Mouse (Mus musculus): ENCODE measurements at regions not wholly inside any gene's neighbourhood (a gene's known extent, or its start where the extent isn't known, plus 50 kb on each side); places are given as distances from the start of the nearest gene placed in this dataset.

DNA sequence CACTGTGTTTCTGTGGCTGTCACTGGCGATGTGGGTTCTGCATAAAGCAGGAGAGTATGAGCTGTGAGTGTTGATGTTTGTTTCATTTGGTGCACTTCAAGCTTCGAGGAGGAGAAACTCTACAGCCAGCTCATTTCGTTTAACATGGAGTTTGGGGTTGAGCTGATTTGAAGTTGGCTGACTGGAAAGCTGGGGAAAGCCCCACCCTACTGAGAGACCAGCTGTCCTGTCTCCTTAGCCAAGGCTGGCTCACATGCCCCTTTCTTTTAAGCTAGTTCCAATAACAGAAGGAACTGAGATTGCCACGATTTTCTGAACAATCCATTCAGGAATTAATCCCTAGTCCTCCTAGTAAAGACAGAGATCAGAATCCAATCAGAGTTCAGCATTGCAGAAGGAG lies 157.6 kb upstream of the Cox10 start:
- DNase-seq: no peak
- intact Hi-C loops (cut with DNase I): no loop called here

DNA sequence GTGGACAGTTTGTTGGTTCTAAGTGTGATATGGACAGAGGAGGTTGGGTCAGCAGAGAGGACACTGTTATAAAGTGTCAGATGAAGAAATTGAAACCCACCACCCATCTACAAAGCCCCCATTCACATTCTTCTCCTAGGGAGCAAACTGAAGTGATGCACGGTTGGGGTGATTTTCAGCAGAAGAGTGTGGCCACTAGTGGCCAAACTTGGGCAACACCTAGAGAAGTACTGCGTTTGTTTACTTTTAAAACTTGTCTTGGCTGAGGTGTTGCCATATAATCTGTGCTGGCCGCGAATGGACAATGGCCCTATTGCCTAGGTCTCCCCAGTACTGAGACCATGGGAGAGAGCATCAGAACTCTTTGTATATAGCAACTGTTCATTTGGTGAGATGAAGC lies 150.8 kb upstream of the Cox10 start:
- intact Hi-C loops (cut with DNase I): no loop called here
- no peak for DNase-seq

DNA sequence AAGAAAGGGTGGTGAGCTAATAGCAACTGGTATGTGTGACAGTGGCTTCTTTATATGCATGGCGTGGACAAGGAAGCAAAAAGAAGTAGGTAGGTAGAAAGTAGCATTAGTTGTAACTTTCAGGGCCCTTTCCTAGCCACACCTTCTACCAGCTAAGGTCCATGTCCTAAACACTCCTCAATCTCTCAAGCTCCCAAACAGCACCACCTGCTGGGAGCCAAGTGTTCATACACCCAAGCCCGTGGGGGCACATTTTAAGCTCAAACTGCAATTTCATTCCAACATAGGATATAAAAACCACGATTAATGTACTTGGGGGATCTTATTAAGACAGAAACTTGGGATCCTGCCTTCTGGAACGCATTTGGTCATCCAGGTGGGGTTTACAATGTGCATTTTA lies 141.6 kb upstream of the Cox10 start:
- intact Hi-C loops (cut with DNase I): loop anchor here (5.0 kb wide), 1 partner anchor 294 kb away; no protein-coding TSS in a partner anchor
- DNase-seq: no peak

DNA sequence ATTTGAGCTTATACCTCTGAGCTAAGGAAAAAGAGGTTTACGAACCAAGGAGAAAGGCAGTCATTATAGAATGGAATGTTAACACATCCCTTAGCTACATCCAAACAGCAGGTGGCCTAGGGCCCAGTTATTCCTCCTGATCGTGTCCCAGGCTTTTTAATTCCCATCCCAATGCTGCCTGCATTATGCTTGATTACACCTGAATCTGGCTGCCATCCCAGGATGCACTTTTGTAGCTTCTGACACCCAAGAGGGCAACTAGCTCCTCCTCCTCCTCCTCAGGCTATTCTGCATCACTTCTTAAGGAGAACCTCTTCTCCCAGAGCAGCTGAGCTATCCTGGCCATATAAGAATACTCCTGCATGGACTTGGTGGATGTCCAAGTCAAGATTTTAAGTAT lies 137.9 kb upstream of the Cox10 start:
- intact Hi-C loops (cut with DNase I): no loop called here
- no peak for DNase-seq

DNA sequence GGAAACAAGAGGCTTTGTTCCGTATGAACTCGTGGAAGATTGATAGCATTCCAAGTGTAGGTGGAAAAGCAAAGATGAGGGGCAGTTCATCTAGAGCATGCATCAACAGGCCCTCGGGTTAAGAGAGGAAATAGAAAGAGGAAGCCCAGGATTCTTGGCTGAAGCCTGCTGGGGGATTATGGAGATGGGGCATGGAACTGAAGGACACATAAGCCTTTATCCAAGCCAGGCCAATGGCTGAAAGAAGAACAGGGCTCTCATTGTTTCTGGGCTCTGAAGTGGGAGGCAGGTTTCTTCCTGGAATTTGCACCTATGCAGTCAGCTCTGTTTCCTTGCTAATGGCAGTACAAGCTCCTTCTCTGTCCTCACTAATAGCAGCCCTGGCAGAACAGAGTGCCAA lies 131.6 kb upstream of the Cox10 start:
- DNase-seq: no peak
- intact Hi-C loops (cut with DNase I): no loop called here

DNA sequence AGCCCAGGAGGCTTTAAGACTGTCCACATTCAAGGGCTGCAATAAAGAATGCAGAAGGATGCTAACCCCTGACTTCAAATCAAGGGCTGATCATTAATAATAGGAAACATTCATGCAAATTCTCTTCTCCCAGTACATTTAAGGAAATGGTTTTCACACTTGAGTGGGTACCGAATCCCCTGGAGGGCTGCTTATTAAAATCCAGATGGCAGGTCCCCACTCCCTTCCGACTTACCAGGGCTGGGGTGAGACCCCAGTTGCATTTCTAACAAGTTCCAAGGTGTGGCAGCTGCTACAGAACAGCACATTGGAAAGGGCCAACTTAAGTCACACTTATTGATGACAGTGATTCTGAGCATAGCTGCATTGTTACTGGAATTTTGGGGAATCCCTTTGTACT lies 129.0 kb upstream of the Cox10 start:
- intact Hi-C loops (cut with DNase I): no loop called here
- no peak for DNase-seq

DNA sequence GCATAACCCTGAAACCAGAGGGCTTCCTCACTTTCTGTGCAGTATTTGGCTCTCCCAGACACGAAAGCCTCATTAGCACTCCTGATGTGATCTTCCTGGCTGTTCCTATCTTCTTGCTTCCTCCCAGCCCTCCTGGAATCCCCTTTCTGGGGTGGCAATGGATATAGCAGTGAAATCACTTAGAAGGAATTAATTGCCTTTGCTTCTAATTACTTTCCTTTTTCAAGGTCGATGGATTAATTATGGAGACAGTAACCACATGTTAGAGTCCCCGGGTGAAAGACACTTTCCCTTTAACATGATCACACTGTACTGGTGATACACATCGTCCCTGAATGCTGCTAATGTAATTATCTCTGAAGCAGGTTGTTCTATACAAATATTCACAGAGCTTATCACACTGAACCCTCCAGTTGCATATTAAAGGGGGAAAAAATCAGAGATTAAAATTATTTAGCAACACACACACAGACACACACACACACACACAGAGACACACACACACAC lies 128.1 kb upstream of the Cox10 start:
- intact Hi-C loops (cut with DNase I): no loop called here
- DNase-seq: no peak

DNA sequence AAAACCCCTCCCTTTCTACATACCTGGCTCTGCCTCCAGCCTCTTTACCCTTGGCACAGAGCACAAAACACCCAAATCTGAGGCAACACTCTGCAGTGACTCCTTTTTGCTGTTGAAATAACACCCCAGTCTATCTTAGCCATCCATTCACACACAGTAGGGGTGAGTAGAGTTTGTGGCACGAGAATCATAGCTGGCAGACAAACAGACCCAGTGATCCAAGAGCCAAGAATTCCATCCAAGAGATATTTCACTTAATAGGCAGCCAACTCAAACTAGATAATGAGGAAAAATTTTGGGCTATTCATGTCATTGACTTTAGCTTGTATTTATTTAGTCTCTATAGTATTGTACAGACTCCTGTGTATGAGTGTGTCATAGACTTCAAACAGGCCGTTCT lies 126.9 kb upstream of the Cox10 start:
- DNase-seq: no peak
- intact Hi-C loops (cut with DNase I): no loop called here

DNA sequence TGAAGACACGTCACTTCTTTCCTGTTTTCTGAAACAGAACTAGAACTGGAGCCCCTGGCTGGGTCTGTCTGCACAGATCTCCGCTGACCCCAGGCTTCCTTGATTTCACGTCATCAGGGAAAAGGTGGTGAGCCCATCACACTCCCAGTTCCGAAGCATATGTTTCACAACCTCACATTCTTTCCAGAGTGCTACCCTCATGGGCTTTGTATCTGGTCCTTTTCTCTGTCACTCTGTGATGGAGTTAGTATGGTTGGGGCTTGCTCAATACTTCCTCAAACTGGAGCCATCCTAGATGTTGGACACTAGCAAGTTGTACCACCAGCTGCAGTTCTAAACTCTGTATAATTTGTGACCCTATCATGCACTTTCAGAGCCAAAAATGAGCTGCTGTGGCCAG lies 125.8 kb upstream of the Cox10 start:
- DNase-seq: no peak
- intact Hi-C loops (cut with DNase I): no loop called here

DNA sequence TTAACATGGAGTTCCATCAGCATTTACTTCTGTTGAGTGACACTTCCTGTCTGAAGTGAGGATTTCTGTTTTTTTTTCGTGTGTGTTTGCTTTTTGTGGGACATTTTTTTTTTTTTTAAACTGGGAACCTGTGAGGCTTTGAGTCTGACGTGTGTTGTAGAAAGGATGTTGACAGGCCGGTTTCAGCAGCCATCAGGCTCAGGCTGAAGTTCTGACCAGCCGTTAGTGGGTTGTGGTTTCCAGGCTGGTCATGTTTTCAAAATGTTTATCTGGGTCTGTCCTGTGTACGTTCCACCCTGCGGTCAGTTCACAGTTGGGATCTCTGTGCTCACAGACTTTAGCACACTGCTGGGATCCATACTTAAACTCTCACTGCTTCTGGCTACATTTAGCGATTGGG lies 125.0 kb upstream of the Cox10 start:
- intact Hi-C loops (cut with DNase I): no loop called here

DNA sequence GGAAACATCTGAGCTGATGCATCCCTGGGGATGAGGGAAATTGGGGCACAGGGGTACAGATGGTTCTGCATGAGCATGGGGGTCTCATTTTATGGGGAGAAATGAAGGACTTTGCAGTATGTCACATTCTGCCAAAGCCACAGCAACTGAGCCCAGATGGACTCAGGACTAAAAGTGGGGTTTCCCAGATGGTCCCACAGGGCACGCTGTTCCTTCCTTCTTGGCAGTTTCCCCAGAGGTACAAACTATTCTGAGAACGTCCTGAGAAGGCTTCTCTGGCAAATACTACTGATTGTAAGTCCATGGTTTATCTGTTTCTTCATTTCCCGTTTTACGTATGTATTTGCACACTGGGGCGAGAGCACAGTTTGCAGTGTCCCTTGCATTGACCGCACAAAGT lies 121.6 kb upstream of the Cox10 start:
- intact Hi-C loops (cut with DNase I): no loop called here
- DNase-seq: no peak

More for the DNA sequence above, 125.0 kb upstream of the Cox10 start:
- no peak for DNase-seq

DNA sequence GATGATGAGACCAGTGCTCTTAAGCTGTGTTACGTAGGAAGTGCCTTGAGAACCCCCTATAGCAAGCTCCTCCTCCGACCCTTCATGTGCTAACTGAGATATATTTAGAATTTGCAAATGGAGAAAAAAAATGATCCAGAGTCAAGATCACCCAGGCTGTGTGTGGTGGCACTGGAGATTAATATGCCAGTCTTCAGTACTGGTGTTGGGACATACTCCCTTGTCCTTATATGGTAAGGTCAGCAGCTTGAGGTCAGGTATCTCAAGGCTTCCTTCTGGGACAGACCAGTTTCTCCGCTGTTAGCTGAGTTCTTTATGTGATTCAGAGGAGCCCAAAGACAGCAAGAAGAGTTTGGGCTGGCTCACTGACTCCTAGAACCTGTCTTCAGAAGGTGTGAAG lies 116.0 kb upstream of the Cox10 start:
- intact Hi-C loops (cut with DNase I): no loop called here
- no peak for DNase-seq

DNA sequence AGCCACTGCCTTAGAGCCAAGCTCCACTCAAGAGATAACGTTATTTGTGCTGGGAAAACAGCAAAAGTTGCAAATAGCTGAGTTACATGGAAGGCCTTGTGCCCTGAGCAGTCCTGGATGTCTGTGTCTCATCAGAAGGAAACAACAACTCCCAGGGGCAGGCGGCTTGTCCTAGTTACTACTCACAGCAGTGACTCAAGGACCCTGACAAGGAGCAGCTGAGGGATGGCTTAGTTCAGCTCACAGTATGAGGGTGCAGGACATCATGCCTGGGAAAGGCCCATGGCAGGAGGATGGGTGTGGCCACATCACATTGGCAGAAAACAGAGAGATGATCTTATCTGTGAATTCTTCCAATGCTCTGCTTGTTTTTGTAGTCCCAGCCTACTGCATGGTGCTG lies 109.4 kb upstream of the Cox10 start:
- intact Hi-C loops (cut with DNase I): no loop called here

DNA sequence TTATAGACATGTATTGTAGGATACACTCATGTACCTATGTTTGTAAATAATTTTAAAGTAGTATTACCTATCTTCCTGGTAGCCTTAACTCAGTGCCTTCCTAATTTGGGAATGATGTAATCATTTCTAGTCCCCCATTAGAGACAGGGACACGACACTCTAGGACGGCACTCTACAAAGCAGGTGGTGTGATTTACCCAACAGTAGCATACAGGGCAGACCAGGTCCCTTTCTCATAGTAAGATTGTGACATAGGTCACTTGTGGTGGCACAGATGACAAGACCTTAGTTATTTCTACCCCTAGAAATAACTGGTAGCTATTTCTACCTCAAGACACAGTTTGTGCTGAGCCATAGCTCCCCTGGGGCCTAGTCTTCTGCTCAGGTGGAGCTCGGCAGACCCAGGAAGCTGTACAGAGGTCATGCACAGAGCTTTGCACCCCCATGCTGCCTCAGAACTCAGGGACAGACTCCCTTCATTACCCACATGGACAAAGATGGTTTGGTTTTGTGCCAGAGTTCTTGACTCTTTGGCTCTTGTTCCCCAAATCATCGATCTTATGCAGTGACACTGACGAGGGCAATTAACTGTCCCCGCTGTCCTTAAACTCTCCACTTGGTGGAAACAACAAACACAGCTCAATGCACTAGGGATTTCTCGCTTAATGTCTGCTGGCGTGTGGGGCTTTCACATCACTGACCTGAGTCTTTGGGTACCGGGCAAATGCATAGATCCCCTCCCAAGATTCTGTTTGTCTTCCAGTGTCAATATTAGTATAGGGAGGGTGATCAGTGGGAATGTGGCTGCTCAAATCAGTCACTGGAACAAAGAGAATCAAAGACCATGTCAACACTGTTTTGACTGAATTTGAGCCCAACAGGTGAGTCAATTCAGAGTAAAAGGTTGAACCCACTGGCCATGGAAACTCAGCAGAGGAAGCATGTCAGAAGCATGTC lies 108.5 kb upstream of the Cox10 start:
- DNase-seq: no peak
- intact Hi-C loops (cut with DNase I): no loop called here

More for the DNA sequence above, 109.4 kb upstream of the Cox10 start:
- no peak for DNase-seq

DNA sequence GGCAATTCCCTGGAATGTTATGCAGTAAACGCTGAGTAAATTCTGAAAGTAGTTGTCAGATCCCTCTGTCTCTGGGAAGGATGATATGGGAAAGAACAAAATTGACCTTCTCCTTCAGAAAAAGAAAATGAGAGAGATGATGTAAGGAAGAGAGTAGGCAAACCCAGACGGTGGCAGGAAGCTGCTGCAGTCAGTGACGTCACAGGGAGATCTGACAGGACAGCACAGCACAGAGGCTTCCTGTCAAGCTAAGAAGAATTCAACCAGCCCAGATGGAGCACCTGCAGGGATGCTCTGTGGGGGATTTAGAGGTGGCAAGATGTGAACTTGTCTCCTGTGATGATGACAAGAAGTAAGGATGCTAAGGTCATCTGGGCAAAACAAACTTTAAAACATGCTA lies 107.7 kb upstream of the Cox10 start:
- intact Hi-C loops (cut with DNase I): no loop called here
- no peak for DNase-seq

DNA sequence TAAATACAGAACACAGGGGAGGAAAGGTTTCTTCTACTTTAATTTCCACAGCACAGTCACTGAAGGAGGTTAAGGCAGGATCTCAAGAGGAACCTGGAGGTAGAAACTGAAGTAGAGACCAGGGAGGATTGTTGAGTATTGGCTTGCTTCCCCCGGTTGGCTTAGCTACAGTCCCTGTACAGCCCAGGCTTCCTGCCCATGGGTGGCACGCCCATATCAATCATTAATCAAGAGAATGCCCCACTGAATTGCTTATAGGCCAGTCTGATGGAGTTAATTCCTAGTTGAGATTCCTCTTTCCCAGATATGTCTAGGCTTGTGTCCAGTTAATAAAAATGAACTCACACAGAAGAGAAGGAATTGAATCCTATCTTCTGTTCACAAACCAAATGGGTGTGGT lies 107.3 kb upstream of the Cox10 start:
- no peak for DNase-seq
- intact Hi-C loops (cut with DNase I): no loop called here

DNA sequence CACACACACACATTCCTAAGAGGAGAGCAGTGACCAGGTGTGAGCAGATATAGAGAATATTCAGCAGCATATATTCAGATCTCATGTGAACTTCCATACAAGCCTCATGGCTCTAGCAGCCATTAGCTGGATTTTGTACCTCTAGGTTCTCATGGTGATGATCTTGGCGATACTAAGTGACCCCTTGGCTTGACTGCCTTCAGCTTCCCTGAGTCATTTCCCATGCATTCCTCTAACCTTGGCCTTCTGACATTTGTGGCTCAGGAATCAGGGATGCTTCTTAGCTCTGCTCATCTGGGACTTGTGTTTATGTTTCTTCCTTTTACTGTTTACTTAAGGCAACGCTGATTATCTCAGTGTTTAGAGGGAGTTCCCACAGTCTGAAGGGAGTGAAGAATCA lies 100.8 kb upstream of the Cox10 start:
- DNase-seq: no peak
- intact Hi-C loops (cut with DNase I): no loop called here

DNA sequence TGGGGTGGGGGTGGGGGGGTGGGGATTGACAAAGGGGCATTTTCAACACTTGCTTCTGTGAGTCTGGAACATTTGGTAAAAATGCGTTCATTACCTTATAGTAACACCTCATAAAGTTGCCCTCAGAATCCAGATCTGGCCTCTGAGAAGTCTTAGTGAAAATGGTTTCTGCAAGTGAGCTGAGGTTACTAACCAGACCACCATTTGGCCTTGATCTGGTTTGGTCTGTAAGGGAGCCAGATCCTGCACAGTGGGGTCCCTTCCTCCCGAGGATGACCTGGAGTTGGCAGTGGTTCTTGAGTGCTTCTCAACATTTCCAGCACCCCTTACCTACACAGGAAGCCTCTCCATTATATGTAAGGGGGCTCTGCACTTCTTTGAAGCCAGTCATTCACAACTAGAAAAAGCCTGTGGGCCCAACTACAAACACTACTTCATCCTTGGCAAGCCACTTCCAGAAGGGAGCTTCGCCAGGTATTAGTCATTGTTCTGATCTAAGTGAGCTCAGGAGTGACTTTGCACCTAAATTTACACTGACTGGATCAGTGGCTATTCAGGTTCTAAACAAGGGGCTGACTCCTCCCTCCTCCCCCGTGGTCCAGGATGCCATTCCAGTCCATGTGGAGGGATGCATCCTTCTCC lies 94.3 kb upstream of the Cox10 start:
- intact Hi-C loops (cut with DNase I): no loop called here
- no peak for DNase-seq

DNA sequence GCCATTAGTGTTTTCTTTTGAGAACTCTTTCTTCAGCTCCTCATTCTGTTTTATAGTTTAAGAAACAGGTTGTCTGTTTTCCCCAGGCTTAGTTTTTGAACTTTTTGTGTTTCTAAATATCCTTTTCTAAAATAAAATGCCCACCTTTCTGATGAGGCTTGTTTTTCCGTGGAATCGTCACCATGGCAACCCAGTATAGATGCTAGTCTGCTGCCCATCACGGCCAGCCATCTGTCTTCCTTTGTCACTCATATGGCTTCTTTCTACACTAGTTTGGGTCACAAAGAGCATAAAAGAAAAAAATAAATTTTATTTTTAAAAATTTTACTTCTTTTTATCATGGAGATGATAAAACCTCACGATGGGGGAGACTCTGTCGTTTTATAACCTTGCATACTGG lies 93.7 kb upstream of the Cox10 start:
- intact Hi-C loops (cut with DNase I): no loop called here
- DNase-seq: no peak

DNA sequence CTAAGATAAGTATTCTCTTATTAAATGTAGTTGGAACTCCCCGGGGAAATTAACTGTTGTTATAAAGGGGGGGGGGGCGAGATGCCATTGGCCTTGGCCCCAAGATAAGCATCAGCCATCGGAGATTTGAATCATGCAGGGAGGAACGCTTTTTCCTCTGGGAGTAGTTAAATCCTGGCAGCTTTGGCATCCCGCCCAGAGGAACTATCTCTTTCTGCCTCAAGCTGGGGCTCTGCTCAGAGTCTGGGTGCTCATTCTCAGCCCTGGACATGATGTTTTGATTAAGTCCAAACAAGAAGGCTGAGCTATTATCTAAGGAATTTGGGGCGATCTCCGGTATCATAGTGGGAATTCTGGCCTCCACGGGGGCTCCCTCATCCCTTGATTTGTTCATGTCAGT lies 89.4 kb upstream of the Cox10 start:
- DNase-seq: no peak
- intact Hi-C loops (cut with DNase I): no loop called here

DNA sequence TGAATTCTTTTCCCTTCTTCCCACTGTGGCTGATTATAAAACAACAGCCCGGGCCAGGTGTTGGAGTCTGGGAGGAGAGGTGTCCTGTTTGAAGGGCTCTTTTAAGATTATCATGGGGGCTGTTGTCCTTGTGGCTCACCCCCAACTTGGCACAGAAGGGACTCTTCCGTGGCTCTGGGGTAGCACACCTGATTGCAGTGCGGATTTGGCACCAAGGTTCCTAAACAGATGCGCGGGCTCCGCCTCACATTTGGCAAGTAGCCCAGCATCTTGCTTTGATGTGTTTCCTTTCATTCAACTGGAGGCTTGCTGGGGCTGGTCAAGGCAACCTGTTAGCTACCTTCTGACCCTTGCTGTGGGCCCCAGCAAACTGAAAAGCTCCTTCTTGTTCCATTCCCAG lies 85.5 kb upstream of the Cox10 start:
- intact Hi-C loops (cut with DNase I): no loop called here
- DNase-seq: no peak

DNA sequence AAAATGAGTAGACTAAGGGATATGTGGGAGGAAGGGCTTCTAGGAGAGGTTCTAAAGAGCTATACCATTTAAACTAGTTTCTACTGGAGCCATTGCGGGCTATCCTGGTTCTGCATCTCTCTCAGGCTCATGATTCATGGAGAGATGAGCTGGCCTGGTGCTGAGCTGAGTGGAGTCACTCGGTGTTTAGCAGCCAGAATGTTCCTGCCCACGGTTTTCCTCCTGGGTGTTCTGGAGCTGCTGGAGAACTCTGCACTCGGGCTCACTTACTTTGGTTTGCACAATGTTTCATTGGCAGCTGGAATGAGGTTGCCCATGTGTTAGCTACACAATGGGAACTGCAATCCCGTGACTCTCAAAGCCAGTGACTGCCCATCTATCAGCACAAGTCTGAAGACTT lies 79.0 kb upstream of the Cox10 start:
- intact Hi-C loops (cut with DNase I): no loop called here
- no peak for DNase-seq

All from heart, postnatal 36 days (tissue).